Mouse (Mus musculus): ENCODE data around the gene Rufy1. TPM values are rescaled to one million over a fixed set of nuclear protein-coding genes. Genes with fewer than 3 reads are reported as not detected.

The Rufy1 gene
- polyA plus RNA-seq, 1 experiment from 2014 or later, result 27.2 TPM

DNA sequence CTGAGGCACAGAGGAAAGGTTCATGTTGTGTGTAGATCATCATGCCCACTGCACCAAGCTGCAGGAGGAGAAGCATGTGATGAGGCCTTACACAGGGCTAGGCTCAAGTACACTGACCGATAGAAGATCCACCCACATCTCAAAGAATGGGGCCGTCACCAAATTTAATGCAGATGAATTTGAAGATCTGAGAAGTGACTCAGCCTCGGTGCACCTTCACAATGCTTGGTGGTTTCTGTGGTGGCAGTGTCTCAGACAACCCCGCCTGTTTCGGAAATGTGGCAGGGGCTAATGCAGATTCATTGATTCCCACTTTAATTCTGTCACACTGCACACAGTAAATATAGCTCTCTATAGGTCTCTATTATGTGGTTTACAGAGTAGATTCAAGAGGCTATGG is 2.0 kb upstream of the Rufy1 start:
- WGBS, result 94% methylated on average over 5 of the region's 5 CpGs
- H3K9ac ChIP-seq (ENCODE audit: low read length), result no peak overlapping the region
- peaks cover 6% of the 10 kb centered on the region for H3K4me1 ChIP-seq (ENCODE audit: control insufficient read depth, insufficient read depth, low read length)
- H3K27ac ChIP-seq (ENCODE audit: low read depth, low read length), result no peak overlapping the region
- no peak overlapping the region for H3K4me2 ChIP-seq (ENCODE audit: low read length)
- no peak overlapping the region for H3K4me3 ChIP-seq (ENCODE audit: low read depth, low read length)
- H3K9me3 ChIP-seq (replicated peaks; ENCODE audit: control insufficient read depth, low read length), result no peaks in the 10 kb centered on the region
- no peaks in the 10 kb centered on the region for H3K27me3 ChIP-seq (replicated peaks; ENCODE audit: control insufficient read depth, insufficient read depth, low read length)
- H3K36me3 ChIP-seq (ENCODE audit: control insufficient read depth, insufficient read depth, low read length), result no peaks in the 10 kb centered on the region
- ATAC-seq (no peak), DNase-seq (ENCODE audit: low spot score) (no peak)

- no peak overlapping the region for H3K4me2 ChIP-seq (ENCODE audit: low read length)
- H3K27ac ChIP-seq (ENCODE audit: low read depth, low read length), result no peak overlapping the region
- H3K36me3 ChIP-seq (ENCODE audit: control insufficient read depth, insufficient read depth, low read length), result no peaks in the 10 kb centered on the region
- peaks cover 6% of the 10 kb centered on the region for H3K4me1 ChIP-seq (ENCODE audit: control insufficient read depth, insufficient read depth, low read length)
- no peaks in the 10 kb centered on the region for H3K27me3 ChIP-seq (replicated peaks; ENCODE audit: control insufficient read depth, insufficient read depth, low read length)
- H3K9me3 ChIP-seq (replicated peaks; ENCODE audit: control insufficient read depth, low read length), result no peaks in the 10 kb centered on the region
- WGBS, result 97% methylated on average over 3 of the region's 3 CpGs
- H3K9ac ChIP-seq (ENCODE audit: low read length), result no peak overlapping the region
- H3K4me3 ChIP-seq (ENCODE audit: low read depth, low read length), result no peak overlapping the region
- no peak for DNase-seq (ENCODE audit: low spot score)
- ATAC-seq, result no peak
Measured at GRCm38 (mm10) chr11:50432069-50432440, 1.1 kb upstream of the Rufy1 start.

GRCm38 (mm10) chr11:50431134-50432068 is 476 bp upstream of the Rufy1 start:
- no peaks in the 10 kb centered on the region for H3K36me3 ChIP-seq (ENCODE audit: control insufficient read depth, insufficient read depth, low read length)
- peak overlapping the region; percentile 92 for H3K9ac ChIP-seq (ENCODE audit: low read length)
- H3K27ac ChIP-seq (ENCODE audit: low read depth, low read length), result peak overlapping the region; percentile 93
- ATAC-seq (peak; percentile 40), DNase-seq (ENCODE audit: low spot score) (peak; percentile 42)
- peak overlapping the region; percentile 74 for H3K4me3 ChIP-seq (ENCODE audit: low read depth, low read length)
- 30% methylated on average over 32 of the region's 32 CpGs for WGBS
- no peaks in the 10 kb centered on the region for H3K9me3 ChIP-seq (replicated peaks; ENCODE audit: control insufficient read depth, low read length)
- H3K4me2 ChIP-seq (ENCODE audit: low read length), result peak overlapping the region; percentile 75
- H3K27me3 ChIP-seq (replicated peaks; ENCODE audit: control insufficient read depth, insufficient read depth, low read length), result no peaks in the 10 kb centered on the region
- peaks cover 6% of the 10 kb centered on the region for H3K4me1 ChIP-seq (ENCODE audit: control insufficient read depth, insufficient read depth, low read length)

- H3K27ac ChIP-seq (ENCODE audit: low read depth, low read length), result no peak overlapping the region
- no peak overlapping the region for H3K9ac ChIP-seq (ENCODE audit: low read length)
- no peak overlapping the region for H3K4me2 ChIP-seq (ENCODE audit: low read length)
- WGBS, result 92% methylated on average over 4 of the region's 4 CpGs
- DNase-seq (ENCODE audit: low spot score) (no peak), ATAC-seq (no peak)
- no peak overlapping the region for H3K4me3 ChIP-seq (ENCODE audit: low read depth, low read length)
- H3K27me3 ChIP-seq (replicated peaks; ENCODE audit: control insufficient read depth, insufficient read depth, low read length), result no peaks in the 10 kb centered on the region
- H3K9me3 ChIP-seq (replicated peaks; ENCODE audit: control insufficient read depth, low read length), result no peaks in the 10 kb centered on the region
- H3K4me1 ChIP-seq (ENCODE audit: control insufficient read depth, insufficient read depth, low read length), result peaks cover 8% of the 10 kb centered on the region
- H3K36me3 ChIP-seq (ENCODE audit: control insufficient read depth, insufficient read depth, low read length), result no peaks in the 10 kb centered on the region
Measured at GRCm38 (mm10) chr11:50426056-50426455, 4.9 kb downstream of the Rufy1 start.

DNA sequence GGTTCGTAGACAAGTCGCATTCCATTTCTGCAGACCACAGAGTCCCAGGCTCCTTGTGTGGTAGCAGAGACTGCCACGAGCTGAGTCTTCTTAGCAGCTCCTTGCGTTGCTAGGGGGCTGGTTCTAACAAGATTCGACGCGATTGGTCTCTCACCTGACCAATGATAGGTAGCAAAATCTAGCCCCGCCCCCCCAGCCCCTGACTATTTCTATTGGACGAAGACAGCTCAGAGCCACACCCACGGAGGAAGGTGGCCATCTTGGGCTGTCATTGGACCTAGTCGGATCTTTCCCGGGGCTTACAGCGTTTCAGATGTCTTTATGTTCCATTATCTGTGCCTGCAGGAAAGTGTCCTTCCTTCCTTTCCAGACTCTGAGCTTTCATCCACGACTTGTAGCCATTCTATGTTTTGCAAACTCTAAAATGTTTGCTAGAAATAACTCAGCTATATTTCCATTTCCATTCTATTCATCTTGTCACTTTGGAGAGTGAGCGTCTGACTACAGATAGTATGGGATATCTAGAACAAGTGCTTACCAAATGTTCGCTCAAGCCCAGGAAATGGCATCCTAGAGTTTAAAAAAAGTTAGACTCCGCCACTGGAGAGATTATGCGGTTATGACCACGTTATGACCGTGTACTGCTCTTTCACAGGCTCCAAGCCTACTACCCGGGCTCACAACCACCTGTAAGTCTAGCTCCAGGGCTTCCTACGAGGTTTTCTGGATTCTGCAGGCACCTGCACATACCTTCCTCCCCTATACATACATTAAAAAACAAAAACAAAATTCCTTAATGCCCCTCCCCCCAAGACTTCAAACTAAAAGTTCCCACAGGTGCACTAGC is 8.8 kb downstream of the Rufy1 start:
- Histone ChIP-seq H3K4me3 (ENCODE audit: low read depth, low read length) (peak overlapping the region; percentile 26), H3K4me2 (ENCODE audit: low read length) (peak overlapping the region; percentile 55), H3K9me3 (replicated peaks; ENCODE audit: control insufficient read depth, low read length) (no peaks in the 10 kb centered on the region), H3K9ac (ENCODE audit: low read length) (peak overlapping the region; percentile 40; the same call in 1 of the 2 replicates), H3K36me3 (ENCODE audit: control insufficient read depth, insufficient read depth, low read length) (peaks cover 14% of the 10 kb centered on the region), H3K4me1 (ENCODE audit: control insufficient read depth, insufficient read depth, low read length) (0 out of 2 replicates have a peak, but pooled peaks cover 4% of the 10 kb centered on the region), H3K27me3 (replicated peaks; ENCODE audit: control insufficient read depth, insufficient read depth, low read length) (no peaks in the 10 kb centered on the region), H3K27ac (ENCODE audit: low read depth, low read length) (peak overlapping the region; percentile 22; the same call in 1 of the 2 replicates)
- WGBS, result 24% methylated on average over 22 of the region's 22 CpGs
- ATAC-seq (peak; percentile 97), DNase-seq (ENCODE audit: low spot score) (peak; percentile 97)

DNA sequence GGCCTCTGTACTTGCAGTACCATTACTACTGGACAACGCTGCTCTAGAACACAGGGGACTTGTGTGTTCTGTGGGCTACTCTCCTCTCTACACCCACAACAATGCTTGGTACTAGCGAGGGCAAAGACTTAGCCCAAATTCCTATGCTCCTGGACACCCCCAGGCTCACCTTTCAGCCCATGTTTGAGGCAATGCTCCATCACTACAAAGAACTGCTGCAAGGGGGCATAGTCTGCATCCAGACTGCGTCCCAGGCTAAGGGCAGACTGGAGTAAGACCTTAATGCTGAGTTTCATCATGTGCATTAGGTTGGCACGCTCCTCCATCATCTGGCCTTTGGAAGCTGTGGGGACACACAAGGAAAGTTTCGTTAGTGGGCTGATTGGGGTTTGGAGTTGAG is 9.5 kb downstream of the Rufy1 start:
- Histone ChIP-seq H3K9ac (ENCODE audit: low read length) (peak overlapping the region; percentile 40; the same call in 1 of the 2 replicates), H3K4me1 (ENCODE audit: control insufficient read depth, insufficient read depth, low read length) (0 out of 2 replicates have a peak, but pooled peaks cover 4% of the 10 kb centered on the region), H3K4me2 (ENCODE audit: low read length) (peak overlapping the region; percentile 55), H3K9me3 (replicated peaks; ENCODE audit: control insufficient read depth, low read length) (no peaks in the 10 kb centered on the region), H3K36me3 (ENCODE audit: control insufficient read depth, insufficient read depth, low read length) (peaks cover 21% of the 10 kb centered on the region), H3K27me3 (replicated peaks; ENCODE audit: control insufficient read depth, insufficient read depth, low read length) (no peaks in the 10 kb centered on the region), H3K27ac (ENCODE audit: low read depth, low read length) (no peak overlapping the region), H3K4me3 (ENCODE audit: low read depth, low read length) (peak overlapping the region; percentile 26)
- peak; percentile 26; the same call in 1 of the 2 replicates for ATAC-seq
- DNase-seq (ENCODE audit: low spot score), result no peak
- 42% methylated on average over 5 of the region's 5 CpGs for WGBS

GRCm38 (mm10) chr11:50417856-50418255 is 13.1 kb downstream of the Rufy1 start:
- Histone ChIP-seq H3K4me1 (ENCODE audit: control insufficient read depth, insufficient read depth, low read length) (0 out of 2 replicates have a peak, but pooled peaks cover 4% of the 10 kb centered on the region), H3K36me3 (ENCODE audit: control insufficient read depth, insufficient read depth, low read length) (peaks cover 44% of the 10 kb centered on the region), H3K4me2 (ENCODE audit: low read length) (no peak overlapping the region), H3K27me3 (replicated peaks; ENCODE audit: control insufficient read depth, insufficient read depth, low read length) (no peaks in the 10 kb centered on the region), H3K9me3 (replicated peaks; ENCODE audit: control insufficient read depth, low read length) (no peaks in the 10 kb centered on the region), H3K9ac (ENCODE audit: low read length) (no peak overlapping the region), H3K4me3 (ENCODE audit: low read depth, low read length) (no peak overlapping the region), H3K27ac (ENCODE audit: low read depth, low read length) (no peak overlapping the region)
- DNase-seq (ENCODE audit: low spot score), result no peak
- no peak for ATAC-seq
- 78% methylated on average over 2 of the region's 2 CpGs for WGBS

GRCm38 (mm10) chr11:50415563-50416241 is 15.2 kb downstream of the Rufy1 start:
- ATAC-seq (no peak), DNase-seq (ENCODE audit: low spot score) (no peak)
- H3K27me3 ChIP-seq (replicated peaks; ENCODE audit: control insufficient read depth, insufficient read depth, low read length), result no peaks in the 10 kb centered on the region
- WGBS, result 87% methylated on average over 6 of the region's 6 CpGs
- no peak overlapping the region for H3K4me2 ChIP-seq (ENCODE audit: low read length)
- H3K27ac ChIP-seq (ENCODE audit: low read depth, low read length), result no peak overlapping the region
- no peaks in the 10 kb centered on the region for H3K9me3 ChIP-seq (replicated peaks; ENCODE audit: control insufficient read depth, low read length)
- no peak overlapping the region for H3K9ac ChIP-seq (ENCODE audit: low read length)
- H3K4me1 ChIP-seq (ENCODE audit: control insufficient read depth, insufficient read depth, low read length), result no peaks in the 10 kb centered on the region
- peaks cover 53% of the 10 kb centered on the region for H3K36me3 ChIP-seq (ENCODE audit: control insufficient read depth, insufficient read depth, low read length)
- H3K4me3 ChIP-seq (ENCODE audit: low read depth, low read length), result no peak overlapping the region

Measured in forebrain, embryonic 14.5 days (tissue).